Mouse (Mus musculus) monocyte, adult 2 months (primary cell): ENCODE results near the gene Mfrp.

Experiments used
- DNase-seq, 2 experiments: peaks; one replicate each; pipeline ENCODE4 v3.0.0; 2022; ENCODE audit warnings: low spot score in 2 of 2, low read depth in 1 of 2

Gene Mfrp

GRCm38 (mm10) chr9:44101490-44101889 lies at the start of gene Mfrp:
Gene Mfrp (plus strand): TSS chr9:44101729.
- no peak for DNase-seq

- DNase-seq = no peak
Observed at GRCm38 (mm10) chr9:44052855-44053254, 48.7 kb upstream of the Mfrp start.

DNA sequence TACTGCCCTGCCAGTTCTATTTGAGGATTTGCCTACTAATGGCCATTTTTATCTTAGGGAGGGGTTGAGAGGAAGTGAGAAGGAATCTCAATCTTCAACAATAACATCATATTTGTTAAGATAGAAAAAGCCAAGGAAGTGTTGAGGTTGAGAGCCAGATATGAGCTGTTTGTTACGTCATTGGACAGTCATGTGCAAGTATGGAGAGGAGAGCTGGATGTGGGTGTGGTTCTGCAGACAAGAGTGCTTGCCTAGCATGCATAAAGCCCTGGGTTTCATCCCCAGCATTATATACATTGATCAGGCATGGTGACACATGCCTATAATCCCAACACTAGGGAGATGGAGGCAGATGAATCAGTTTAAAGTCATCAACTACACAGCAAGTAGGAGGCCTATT lies 47.6 kb upstream of the Mfrp start:
- no peak for DNase-seq

GRCm38 (mm10) chr9:44058606-44059005 lies 42.9 kb upstream of the Mfrp start:
- no peak for DNase-seq

DNA sequence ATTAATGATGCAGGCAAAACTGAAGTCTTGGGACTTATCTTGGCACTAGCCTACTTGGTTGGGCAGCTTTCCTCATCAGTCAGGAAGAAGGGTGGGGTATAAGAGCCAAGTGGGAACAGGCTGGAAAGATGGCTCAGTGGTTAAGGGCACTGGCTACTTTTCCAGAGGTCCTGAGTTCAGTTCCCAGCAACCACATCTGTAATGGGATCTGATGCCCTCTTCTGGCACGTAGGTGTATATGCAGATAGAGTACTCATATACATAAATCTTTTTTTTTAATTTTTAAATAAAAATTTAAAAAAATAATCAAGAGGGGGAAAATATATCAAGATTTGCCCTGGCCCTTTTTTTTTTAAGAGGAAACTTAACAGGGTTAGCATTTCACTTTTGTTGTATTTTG lies 36.4 kb upstream of the Mfrp start:
- no peak for DNase-seq

DNA sequence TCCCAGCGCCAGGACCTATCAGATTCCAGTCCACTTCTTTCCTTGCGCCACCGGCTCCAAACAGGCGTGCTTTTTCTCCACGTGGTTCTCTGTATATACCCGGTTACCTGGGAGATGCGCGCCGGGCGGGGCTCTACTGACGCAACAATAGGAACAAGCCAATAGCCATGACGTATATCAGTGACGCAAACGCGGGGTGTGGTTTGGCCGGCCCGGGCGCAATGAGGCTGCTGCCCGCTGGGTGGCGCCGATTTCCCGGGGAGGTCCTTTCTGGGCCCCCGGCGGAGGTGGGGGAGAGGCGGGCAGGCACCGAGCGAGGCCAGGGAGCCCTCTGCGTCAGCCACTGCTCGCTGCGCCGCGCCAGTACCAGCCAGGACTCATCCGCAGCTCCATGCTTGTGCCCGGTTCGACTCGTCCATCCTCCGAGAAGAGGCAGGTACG lies 34.7 kb upstream of the Mfrp start, which contains the start of gene Usp2:
Gene Usp2 (plus strand): TSS at position 237 of the 441 bp plus-strand sequence.
- peak; percentile 99 to 100 for DNase-seq

GRCm38 (mm10) chr9:44067241-44067959 lies 34.1 kb upstream of the Mfrp start:
- DNase-seq = no peak

- no peak for DNase-seq
Observed at GRCm38 (mm10) chr9:44067960-44068330, 33.6 kb upstream of the Mfrp start.

DNA sequence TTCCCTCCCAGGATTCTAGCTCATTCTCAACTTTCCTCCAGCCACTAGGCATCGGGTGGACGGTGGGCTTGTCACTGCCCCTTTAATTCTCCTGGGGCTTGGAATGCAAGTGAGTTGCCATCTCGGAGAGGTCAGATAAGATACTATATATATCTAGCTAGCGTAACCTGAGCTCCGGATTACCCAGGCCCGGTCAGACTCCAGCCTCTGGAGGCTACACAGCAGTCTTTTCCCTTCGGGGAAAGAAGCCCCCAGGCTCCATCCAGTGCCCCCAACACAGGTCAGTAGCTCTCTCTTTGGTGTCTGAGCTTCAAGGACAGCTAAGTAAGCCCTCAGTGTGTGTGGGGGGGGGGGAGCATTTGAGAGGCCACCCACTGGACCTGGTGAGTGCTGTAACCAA lies 32.3 kb upstream of the Mfrp start:
- no peak for DNase-seq

DNA sequence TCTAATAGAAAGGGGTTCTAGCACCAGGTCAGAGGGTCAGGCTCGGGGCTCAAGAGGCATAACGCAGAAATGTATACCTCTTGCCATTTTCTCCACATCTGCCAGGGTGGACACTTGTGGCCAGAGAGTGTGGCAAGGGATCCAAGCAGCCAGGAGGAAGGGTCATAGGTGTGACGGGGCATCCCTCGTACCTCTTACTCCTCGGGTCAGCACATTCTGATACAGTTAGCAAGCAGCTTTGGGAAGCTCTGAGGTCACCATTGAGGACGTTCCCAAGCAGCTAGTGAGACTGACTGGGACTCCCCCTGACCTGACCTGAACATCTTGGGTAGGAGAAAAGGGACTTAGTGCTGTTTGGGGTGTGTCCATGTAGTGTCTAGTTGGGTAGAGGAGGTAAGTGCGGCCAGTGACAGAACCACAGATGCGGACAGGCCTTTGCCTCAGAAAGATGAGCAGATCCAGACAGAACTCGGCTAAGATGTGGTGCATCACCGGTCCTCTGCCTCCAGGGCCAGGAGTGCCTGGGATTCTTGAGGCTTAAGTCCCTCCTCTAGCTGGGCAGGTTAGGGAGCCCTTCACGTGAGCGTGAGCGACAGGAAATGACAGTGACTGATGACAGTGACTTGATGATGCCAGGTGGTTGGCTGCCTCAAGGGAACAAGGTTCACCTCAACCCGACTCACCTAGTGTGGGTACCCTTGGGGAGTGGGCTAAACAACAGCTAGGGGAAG lies 31.3 kb upstream of the Mfrp start:
- no peak for DNase-seq

- no peak for DNase-seq
Observed at GRCm38 (mm10) chr9:44070844-44071231, 30.7 kb upstream of the Mfrp start.

DNA sequence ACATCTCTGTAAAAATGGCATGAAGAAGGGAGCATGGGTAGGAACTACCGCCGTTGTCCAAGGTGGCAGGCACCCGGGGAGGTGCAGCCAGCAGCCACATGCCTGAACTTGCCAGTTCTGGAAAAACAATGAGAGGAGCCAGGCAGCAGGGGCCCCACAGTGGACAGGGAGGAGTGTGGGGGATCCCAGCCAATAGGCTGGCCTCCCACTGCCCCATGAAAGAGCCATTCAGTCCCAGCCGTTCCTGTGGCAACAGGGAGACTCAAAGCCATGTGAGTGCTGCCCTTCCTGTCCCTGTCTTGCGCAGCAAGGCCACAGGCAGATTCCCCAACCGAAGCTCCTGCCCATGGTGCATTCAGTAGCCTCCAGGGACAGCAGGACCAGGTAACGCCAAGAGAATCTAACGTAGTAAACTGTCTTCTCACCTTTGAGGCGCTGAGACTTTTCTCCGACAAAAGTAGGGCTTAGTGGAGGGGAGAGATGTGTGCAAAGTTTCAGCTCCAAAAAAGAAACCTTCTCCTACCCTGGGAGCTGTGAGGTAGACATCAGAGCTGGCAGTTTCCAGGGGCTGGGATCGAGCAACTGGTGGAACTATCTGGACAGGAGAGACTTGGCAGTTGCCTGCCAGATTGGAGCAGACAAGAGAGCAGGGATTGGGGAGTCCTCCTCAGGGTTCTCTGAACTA lies 29.5 kb upstream of the Mfrp start:
- DNase-seq = no peak

DNA sequence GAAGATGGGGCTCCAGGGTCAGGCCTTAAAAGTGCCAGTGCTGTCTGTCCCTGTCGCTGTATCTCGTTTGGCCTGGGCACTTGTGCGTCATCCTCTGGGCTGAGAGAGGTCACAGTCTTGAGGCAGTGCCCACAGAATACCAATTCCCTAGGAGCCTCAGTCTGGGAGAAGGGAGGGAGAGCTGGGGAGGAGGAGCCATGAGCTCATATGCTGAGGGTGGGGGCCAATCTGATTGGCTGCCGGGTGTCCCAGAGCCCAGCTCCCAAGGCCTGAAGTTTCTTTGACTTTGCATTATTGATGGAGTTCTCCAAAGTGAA lies 29.0 kb upstream of the Mfrp start:
- no peak for DNase-seq

GRCm38 (mm10) chr9:44073115-44073514 lies 28.4 kb upstream of the Mfrp start:
- no peak for DNase-seq

GRCm38 (mm10) chr9:44074395-44075275 lies 26.9 kb upstream of the Mfrp start:
- no peak for DNase-seq

GRCm38 (mm10) chr9:44075276-44075995 lies 26.1 kb upstream of the Mfrp start:
- DNase-seq = no peak

DNA sequence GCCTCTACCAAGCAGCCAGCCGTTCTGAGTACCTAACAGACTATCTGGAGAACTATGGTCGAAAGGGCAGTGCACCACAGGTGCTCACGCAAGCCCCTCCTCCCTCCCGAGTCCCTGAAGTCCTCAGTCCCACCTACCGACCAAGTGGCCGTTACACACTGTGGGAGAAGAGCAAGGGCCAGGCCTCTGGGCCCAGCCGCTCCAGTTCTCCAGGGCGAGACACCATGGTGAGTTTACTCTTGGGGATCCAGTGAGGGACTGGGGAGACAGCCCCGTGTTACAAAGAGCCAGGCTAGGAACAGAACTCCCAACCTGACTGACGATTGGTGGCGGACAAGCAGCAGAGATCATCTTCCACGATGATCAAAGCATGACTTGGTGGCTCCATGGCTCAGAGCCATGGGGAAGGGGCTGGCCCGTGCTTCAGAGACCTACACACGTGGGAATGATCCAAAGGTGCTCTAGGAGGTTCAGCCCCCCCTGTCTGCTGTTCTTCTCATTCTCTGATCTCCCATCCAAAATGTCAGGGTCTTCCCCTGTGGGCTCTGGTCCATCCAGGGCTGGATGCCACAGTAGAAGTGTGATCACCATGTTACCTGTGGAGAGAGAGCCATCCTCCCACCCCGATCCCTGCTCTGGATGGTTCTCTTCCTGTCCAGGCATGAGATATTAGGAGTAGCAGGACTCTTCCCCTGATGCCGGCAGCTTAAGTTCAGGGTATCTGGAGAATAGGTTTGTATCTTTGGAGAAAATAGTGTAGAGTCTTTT lies 25.3 kb upstream of the Mfrp start:
- DNase-seq = no peak

GRCm38 (mm10) chr9:44076764-44077120 lies 24.8 kb upstream of the Mfrp start:
- DNase-seq = no peak

GRCm38 (mm10) chr9:44077266-44077910 lies 24.1 kb upstream of the Mfrp start:
- no peak for DNase-seq
